Mouse (Mus musculus): ENCODE data around the gene Sav1.

DNA sequence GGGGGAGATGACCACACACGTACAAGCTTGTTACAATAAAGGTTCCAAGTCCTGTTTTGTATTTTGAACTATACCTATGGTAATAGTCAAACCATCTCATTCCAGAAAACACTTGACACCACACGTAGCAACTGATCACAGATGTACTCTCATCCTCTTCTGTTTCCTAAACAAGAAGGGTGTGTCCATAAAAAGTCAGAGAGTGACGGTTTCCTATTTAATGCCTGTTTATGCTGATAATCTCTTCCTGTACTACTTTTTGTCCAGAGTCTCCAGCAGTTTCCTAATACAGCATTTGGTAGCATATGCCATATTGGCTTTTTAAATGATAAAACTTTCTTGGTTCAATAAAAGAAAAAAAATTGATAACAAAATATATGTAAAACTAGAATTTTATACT is 21.2 kb downstream of the Sav1 start:
- TF ChIP-seq CTCF (IDR thresholded peaks at IDR 0.05; ENCODE audit: control insufficient read depth, insufficient read depth, insufficient replicate concordance, low read depth, low read length) (no peak), POLR2A (IDR thresholded peaks at IDR 0.05; ENCODE audit: control insufficient read depth, low read depth, low read length) (no peak)
